Mouse (Mus musculus) ES-Bruce4 (cell line): ENCODE results near the gene Ak1.

Experiments used
- CTCF ChIP-seq: IDR thresholded peaks from one replicate; pipeline ENCODE4 v1.8.1; 2011; ENCODE audit warnings: low read depth, low read length
- EP300 ChIP-seq: IDR thresholded peaks from 2 replicates; pipeline ENCODE4 v1.6.1; 2011; ENCODE audit warnings: low read depth, low read length; ENCODE audit not compliant: insufficient read depth
- POLR2A ChIP-seq: IDR thresholded peaks from one replicate; pipeline ENCODE4 v1.8.1; 2011; ENCODE audit warnings: low read length; ENCODE audit not compliant: insufficient read depth

DNA sequence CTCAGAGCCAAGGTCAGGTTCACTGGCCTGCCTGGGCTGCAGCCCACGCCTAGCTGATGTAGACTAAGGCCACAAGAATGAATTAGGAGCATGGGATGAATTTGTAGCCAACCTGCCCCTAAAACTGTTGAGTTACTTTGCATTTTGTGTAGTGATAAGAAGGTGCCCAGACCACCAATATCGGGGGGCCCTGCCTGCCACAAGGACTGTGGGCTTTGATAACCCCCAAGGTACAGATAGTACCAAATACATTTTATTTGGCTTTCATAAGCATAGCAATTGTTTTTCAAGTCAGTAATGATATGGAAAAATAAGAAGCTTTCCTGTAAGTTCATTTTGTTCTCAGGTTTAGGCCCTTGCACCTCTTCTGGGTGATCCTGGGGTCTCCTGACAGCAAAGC is 37.3 kb downstream of the Ak1 start:
- TF ChIP-seq EP300 (no peak), CTCF (no peak), POLR2A (no peak)
